Mouse (Mus musculus): ENCODE measurements around the gene 2010315B03Rik. TPM values are rescaled to one million over a fixed set of nuclear protein-coding genes. Genes with fewer than 3 reads are reported as not detected.

The 2010315B03Rik gene
- 13.8 and 16.0 TPM in 2 replicates for polyA plus RNA-seq (2012; rRNA removed)

DNA sequence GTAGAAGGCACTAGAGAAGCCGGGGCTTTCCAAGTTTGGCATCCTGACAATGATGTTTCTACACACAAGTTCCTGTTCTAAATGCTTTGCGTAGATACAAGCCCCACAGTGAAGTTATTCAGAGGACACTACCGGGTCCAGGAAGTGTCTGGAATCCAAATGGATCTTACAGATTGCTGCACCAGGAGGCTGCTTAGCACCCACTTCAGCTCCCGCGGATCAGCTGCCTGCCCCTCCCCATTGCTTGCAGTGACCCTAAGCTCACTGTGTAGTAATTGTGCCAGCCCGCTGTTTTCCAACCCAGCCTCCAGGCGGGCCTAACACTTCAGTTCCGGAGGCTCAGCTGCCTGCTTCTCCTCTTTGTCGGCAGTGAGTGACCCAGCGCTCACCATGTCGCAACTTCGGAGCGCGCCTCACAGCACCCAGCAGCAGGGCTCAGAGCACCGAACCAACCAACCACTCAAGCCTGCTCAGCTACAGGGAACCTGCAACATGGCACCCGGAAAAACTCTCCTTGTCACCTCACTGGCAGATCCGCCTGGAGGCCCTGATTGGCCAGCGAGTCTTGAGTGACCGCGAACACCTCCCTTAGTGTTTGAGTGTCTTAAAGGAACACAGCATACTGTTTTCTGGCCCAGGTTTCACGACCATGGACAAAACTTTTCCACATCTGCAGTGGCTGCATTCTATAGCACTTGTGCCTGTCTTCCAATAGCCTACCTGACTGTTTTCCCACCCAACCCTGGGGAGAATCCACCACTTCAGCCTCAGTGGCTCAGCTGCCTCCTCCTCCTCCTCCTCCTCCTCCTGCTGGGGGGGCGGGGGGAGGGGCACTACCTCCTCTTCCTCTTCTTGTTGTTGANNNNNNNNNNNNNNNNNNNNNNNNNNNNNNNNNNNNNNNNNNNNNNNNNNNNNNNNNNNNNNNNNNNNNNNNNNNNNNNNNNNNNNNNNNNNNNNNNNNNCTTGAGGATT is at the start of gene 2010315B03Rik:
Gene 2010315B03Rik, minus strand, starts transcription at position 526 of the 972 bp plus-strand sequence.

Other genes starting within 250 kb of the 2010315B03Rik start
- gene Ccr2, start 210.7 kb downstream of the 2010315B03Rik start, polyA plus RNA-seq (2012; rRNA removed) = 0.03 and 0.16 TPM in 2 replicates
- gene Ccr5, start 191.2 kb downstream of the 2010315B03Rik start, polyA plus RNA-seq (2012; rRNA removed) = 0.47 and 0.88 TPM in 2 replicates
- 205 and 209 TPM in 2 replicates for gene Ppp2r3d, start 164.2 kb upstream of the 2010315B03Rik start, polyA plus RNA-seq (2012; rRNA removed)
- gene Gm21836, start 181.1 kb upstream of the 2010315B03Rik start, polyA plus RNA-seq (2012; rRNA removed) = not detected in 2 replicates

All from central nervous system, embryonic 18 days (tissue).